Mouse (Mus musculus) cerebellum, adult 2 months (tissue): ENCODE results near the gene Rab3il1.

Source experiments
- CTCF ChIP-seq: fragments of 200-500 bp; IDR thresholded peaks from 2 replicates; pipeline ENCODE4 v1.5.1; 2011; ENCODE audit warnings: low read depth, mild to moderate bottlenecking, control low read depth, low read length, moderate library complexity, borderline replicate concordance; ENCODE audit not compliant: insufficient read depth
- POLR2A ChIP-seq: fragments of 200-500 bp; IDR thresholded peaks from 2 replicates; pipeline ENCODE4 v1.6.1; 2011; ENCODE audit warnings: low read length, control low read depth, borderline replicate concordance; ENCODE audit not compliant: insufficient read depth

DNA sequence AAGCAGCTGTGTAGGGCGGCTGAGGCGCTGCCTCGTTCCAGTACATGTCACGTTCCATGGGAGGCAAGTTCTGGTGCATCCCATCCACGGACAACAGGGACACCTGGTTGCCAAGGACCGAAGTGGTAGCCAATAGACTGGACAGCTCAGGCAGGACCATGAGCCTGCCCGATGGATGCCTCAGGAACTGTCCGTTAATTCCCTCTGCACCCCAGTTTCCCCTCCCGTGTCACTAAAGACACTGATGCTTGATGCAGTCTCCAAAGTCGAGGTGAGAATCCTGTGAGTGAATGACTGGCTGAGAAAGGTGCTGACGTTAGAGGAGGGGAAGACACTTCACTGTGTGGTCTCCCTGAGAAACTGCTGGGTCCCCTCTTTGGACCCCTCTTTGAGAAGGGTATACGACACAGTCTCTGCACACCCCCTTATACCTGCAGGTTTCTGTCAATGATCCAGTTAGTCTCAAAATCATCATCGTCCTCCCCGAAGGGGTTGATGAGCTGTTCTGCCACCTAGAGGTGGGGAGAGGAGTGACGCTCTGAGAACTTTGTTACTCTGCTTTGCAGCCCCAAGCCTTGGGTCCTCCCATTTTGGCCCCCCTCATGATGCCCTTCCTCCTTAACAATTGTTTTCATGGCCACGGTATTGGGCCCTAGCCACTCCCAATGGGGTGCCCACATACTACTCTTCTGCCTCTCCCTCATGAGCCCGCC is 12.1 kb upstream of the Rab3il1 start:
- TF ChIP-seq CTCF (peak; percentile 52; the same call in 1 of the 2 replicates), POLR2A (no peak)
